Mouse (Mus musculus) ES-E14 (cell line): ENCODE data around the gene Slc35e1. TPM values are rescaled to one million over a fixed set of nuclear protein-coding genes. Genes with fewer than 3 reads are reported as not detected.

ENCODE experiments used
- DNase-seq: peaks from one replicate; pipeline ENCODE4 v3.0.0-alpha.2; 2013; ENCODE audit warnings: low read depth, low spot score
- H3K27ac ChIP-seq: 2 replicates; pipeline ENCODE4 v1.5.1; 2012; ENCODE audit warnings: low read depth, mild to moderate bottlenecking, low read length, moderate library complexity, mixed read lengths; ENCODE audit not compliant: poor library complexity, insufficient read depth, severe bottlenecking
- H3K36me3 ChIP-seq: 2 replicates; pipeline ENCODE4 v1.6.1; 2012; ENCODE audit warnings: mild to moderate bottlenecking, low read length, moderate library complexity, mixed read lengths; ENCODE audit not compliant: control insufficient read depth, poor library complexity, insufficient read depth, severe bottlenecking
- H3K4me1 ChIP-seq, 2 experiments: fragments of 150-350 bp in 1 of 2; sonication (generic) in 1 of 2; 2 replicates each; pipeline ENCODE4 v1.6.1; 2012; ENCODE audit warnings: low read length in 2 of 2, mild to moderate bottlenecking in 1 of 2, mixed read lengths in 1 of 2; ENCODE audit not compliant: control insufficient read depth in 2 of 2, insufficient read depth in 2 of 2, poor library complexity in 1 of 2
- H3K4me3 ChIP-seq, 2 experiments: fragments of 150-350 bp in 1 of 2; sonication (generic) in 1 of 2; 2 replicates each; pipeline ENCODE4 v1.5.1; 2012; ENCODE audit warnings: low read length in 2 of 2, low read depth in 1 of 2, mild to moderate bottlenecking in 1 of 2, mixed read lengths in 1 of 2; ENCODE audit not compliant: insufficient read depth in 1 of 2, poor library complexity in 1 of 2, severe bottlenecking in 1 of 2
- H3K9ac ChIP-seq: 2 replicates; pipeline ENCODE4 v1.6.1; 2012; ENCODE audit warnings: low read depth, mild to moderate bottlenecking, low read length, mixed read lengths; ENCODE audit not compliant: poor library complexity, insufficient read depth, severe bottlenecking
- H3K9me3 ChIP-seq: fragments of 150-350 bp; sonication (generic); 2 replicates; pipeline ENCODE4 v1.6.1; 2012; ENCODE audit warnings: low read depth, mild to moderate bottlenecking, low read length; ENCODE audit not compliant: control insufficient read depth, insufficient read depth
- CHD2 ChIP-seq: IDR thresholded peaks from 2 replicates; pipeline ENCODE4 v1.6.1; 2014; ENCODE audit warnings: mild to moderate bottlenecking, low read depth, low read length, inconsistent platforms
- HCFC1 ChIP-seq: IDR thresholded peaks from 2 replicates; pipeline ENCODE4 v1.6.1; 2012; ENCODE audit warnings: low read length, inconsistent platforms, borderline replicate concordance; ENCODE audit not compliant: insufficient read depth
- MAFK ChIP-seq: IDR thresholded peaks from 2 replicates; pipeline ENCODE4 v1.6.1; 2014; ENCODE audit warnings: mild to moderate bottlenecking, low read depth, low read length, inconsistent platforms; ENCODE audit not compliant: insufficient read depth
- ZC3H11A ChIP-seq: IDR thresholded peaks from 2 replicates; pipeline ENCODE4 v1.6.1; 2012; ENCODE audit warnings: low read depth, mild to moderate bottlenecking, inconsistent platforms, low read length, borderline replicate concordance
- ZNF384 ChIP-seq: IDR thresholded peaks from 2 replicates; pipeline ENCODE4 v1.6.1; 2012; ENCODE audit warnings: low read depth, low read length, inconsistent platforms
- in situ Hi-C, 2 experiments: fragments of 600-800 bp; cut with MboI; formaldehyde crosslinking; loops; one replicate each; pipeline ENCODE4 v1.15.1; 2025; ENCODE audit warnings: low sequenced_read_pairs in 2 of 2, inconsistent platforms in 1 of 2; ENCODE audit not compliant: unreplicated experiment in 2 of 2
- total RNA-seq: library from RNA; depleted of rRNA; stranded (reverse); fragments of 300-350 nt; gene quantifications from 2 replicates; pipeline ENCODE4 v1.2.3, GENCODE M21; 2012

The Slc35e1 gene
- total RNA-seq, 1 experiment = 91.1 TPM

DNA sequence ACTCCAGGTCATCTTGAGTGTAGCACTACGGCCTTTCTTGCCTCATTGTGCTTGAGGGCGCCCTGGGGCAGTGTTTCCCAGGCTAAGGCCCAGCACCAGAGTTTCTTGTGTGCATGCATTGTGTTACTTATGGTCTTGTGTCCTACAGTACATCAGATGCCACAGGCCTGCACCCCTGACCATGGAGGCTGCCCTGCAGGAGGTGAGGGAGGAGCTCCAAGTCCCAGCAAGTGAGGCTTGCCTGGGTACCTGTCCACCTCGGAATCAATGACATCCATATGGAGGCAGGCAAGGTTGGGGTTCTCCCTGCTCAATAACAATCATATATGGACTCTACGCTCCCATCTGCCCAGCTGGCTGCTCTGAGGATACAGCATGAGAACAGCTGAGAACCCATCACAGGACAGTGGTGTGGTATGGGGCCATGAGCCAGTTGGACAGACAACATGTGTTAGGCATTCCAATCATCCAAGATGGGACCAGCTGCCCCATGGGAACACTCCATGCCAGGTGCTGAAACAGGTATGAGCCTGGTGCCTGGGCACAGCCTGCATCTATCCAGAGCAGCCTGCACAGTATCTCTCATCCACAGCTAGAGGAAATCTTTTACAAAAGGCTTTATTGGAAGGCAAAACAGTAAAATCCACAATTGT, 32.4 kb downstream of the Slc35e1 start:
- H3K27ac ChIP-seq = no peak overlapping the region
- no peak overlapping the region for H3K4me3 ChIP-seq
- H3K4me1 ChIP-seq = peaks cover 0 to 4% of the 10 kb centered on the region in 2 experiments; a peak in 1 of 4 replicates
- no peak for DNase-seq
- peaks cover 57% of the 10 kb centered on the region for H3K36me3 ChIP-seq
- H3K9me3 ChIP-seq = no peaks in the 10 kb centered on the region
- in situ Hi-C loops = no loop called here
- TF ChIP-seq CHD2 (no peak), MAFK (no peak), HCFC1 (no peak), ZNF384 (no peak), ZC3H11A (no peak)
- no peak overlapping the region for H3K9ac ChIP-seq

DNA sequence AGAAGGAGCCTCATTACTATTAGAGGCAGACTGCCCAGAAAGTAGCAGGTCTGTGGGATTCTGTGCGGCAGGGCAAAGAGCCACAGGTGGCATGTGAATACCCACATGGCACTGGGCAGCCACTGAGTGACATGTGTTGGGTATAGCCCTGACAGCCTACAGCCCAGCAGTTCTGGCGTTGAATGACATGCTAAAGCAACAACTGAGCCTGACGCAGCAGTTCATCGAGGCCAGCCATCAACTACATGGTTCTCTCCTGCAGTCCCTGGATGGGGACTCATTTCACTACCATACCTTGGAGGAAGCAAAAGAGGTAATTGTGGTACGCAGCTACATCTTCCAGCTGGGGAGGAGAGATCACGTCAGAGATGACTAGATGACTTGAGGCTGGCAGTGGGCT, 34.0 kb downstream of the Slc35e1 start:
- Histone ChIP-seq H3K4me1 (peaks cover 0 to 4% of the 10 kb centered on the region in 2 experiments; a peak in 1 of 4 replicates), H3K36me3 (peaks cover 43% of the 10 kb centered on the region), H3K27ac (no peak overlapping the region), H3K4me3 (no peak overlapping the region), H3K9ac (no peak overlapping the region), H3K9me3 (no peaks in the 10 kb centered on the region)
- TF ChIP-seq ZNF384 = no peak
- no peak for TF ChIP-seq CHD2
- TF ChIP-seq ZC3H11A = no peak
- TF ChIP-seq HCFC1 = no peak
- no peak for TF ChIP-seq MAFK
- in situ Hi-C loops = no loop called here
- no peak for DNase-seq

DNA sequence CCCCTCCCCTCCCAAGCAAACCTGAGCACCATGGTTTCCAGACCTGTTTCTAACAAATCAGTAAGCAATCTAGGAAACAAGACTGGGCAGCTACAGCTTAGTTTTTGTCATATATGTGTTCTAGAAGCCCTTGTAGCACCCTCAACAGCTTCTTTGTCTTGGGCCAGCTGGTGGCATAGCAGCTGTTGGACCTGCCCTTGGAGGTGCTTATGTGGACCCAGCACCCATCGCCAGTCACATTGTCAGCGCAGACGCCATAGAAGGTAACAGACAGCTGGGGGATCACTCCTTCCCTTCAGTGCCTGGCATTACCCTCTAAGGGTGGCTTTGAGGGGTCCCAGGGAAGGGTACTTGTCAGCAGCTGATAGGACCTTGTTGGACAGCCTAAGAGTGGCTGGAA, 34.6 kb downstream of the Slc35e1 start:
- Histone ChIP-seq H3K27ac (no peak overlapping the region), H3K9me3 (no peaks in the 10 kb centered on the region), H3K9ac (no peak overlapping the region), H3K36me3 (peaks cover 37% of the 10 kb centered on the region), H3K4me3 (no peak overlapping the region), H3K4me1 (peaks cover 0 to 4% of the 10 kb centered on the region in 2 experiments; a peak in 1 of 4 replicates)
- in situ Hi-C loops = no loop called here
- DNase-seq = no peak
- TF ChIP-seq ZNF384 = no peak

DNA sequence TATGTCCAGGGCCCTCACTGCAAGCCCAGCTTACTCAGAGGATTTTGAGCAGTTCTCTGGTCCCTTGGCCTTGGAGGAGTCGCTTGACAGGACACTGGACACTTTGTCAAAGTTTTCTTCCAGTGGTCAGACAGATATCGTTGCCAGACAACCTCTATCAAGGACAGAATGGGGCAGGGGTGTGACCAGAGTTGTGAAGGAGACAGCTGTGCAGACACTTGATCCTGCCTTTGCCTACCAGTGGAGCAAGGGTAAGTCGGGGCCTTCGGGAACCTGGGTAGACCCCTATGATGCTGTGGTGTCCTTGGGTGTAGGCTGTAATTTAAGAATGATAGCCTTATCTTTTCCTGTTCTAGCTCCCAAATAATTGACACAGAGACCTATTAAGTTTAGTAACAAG, 37.1 kb downstream of the Slc35e1 start:
- H3K9me3 ChIP-seq = no peaks in the 10 kb centered on the region
- peaks cover 19% of the 10 kb centered on the region for H3K36me3 ChIP-seq
- no peak for DNase-seq
- H3K4me1 ChIP-seq = no peaks in the 10 kb centered on the region
- H3K27ac ChIP-seq = no peak overlapping the region
- no peak overlapping the region for H3K9ac ChIP-seq
- H3K4me3 ChIP-seq = no peak overlapping the region
- TF ChIP-seq CHD2 = no peak
- no peak for TF ChIP-seq ZC3H11A
- TF ChIP-seq HCFC1 = no peak
- TF ChIP-seq MAFK = no peak
- no peak for TF ChIP-seq ZNF384
- in situ Hi-C loops = no loop called here

DNA sequence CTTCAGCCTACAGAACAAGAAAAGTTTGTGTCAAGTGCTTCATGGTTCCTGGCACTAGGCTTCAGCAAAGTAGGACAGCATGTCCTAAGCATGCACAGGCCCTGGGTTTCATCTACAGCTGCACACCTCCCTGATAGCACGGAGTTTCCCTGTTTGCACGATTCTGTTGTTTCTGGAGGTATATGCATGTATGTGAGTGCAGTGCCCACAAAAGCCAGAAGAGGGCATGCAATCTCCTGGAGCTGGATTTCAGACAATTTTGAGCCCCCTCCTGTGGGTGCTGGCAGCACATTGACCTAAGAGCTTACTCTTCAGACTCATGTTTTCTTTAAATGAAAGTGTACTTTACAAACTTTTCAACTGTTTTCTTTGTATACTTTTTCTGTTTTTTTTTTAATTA, 38.5 kb downstream of the Slc35e1 start:
- no peaks in the 10 kb centered on the region for H3K9me3 ChIP-seq
- H3K9ac ChIP-seq = no peak overlapping the region
- H3K36me3 ChIP-seq = peaks cover 21% of the 10 kb centered on the region
- no peaks in the 10 kb centered on the region for H3K4me1 ChIP-seq
- TF ChIP-seq ZNF384 = no peak
- TF ChIP-seq HCFC1 = no peak
- no peak for TF ChIP-seq MAFK
- no peak for TF ChIP-seq CHD2
- no peak for TF ChIP-seq ZC3H11A
- H3K4me3 ChIP-seq = no peak overlapping the region
- no peak overlapping the region for H3K27ac ChIP-seq
- in situ Hi-C loops = no loop called here
- no peak for DNase-seq
